Mouse (Mus musculus) colon, adult 2 months (tissue): ENCODE measurements around the gene Rpl35. TPM values are rescaled to one million over a fixed set of nuclear protein-coding genes. Genes with fewer than 3 reads are reported as not detected.

Source experiments
- polyA plus RNA-seq: library from polyadenylated mRNA; depleted of rRNA; stranded (reverse); fragments of >200 nt; gene quantifications from 2 replicates; pipeline ENCODE4 v1.2.3, GENCODE M21; 2012; rRNA removed

Gene Rpl35
- 118 and 188 TPM in 2 replicates for polyA plus RNA-seq

GRCm38 (mm10) chr2:39005574-39006079 is at the start of gene Rpl35:
TSS of gene Rpl35 (minus strand) at chr2:39005624.

GRCm38 (mm10) chr2:39004880-39005435 is 466 bp downstream of the Rpl35 start, which contains the start of gene Arpc5l:
TSS of gene Arpc5l (plus strand) at chr2:39005348.

GRCm38 (mm10) chr2:38997386-38998374 is 7.7 kb downstream of the Rpl35 start, which contains the start of gene Wdr38:
TSS of gene Wdr38 (plus strand) at chr2:38997476.

Other genes with a start within 250 kb of the Rpl35 start
- 2.8 and 5.4 TPM in 2 replicates for gene Nr6a1, start 77.9 kb downstream of the Rpl35 start, polyA plus RNA-seq
- 1.9 and 2.0 TPM in 2 replicates for gene Olfml2a, start 73.6 kb downstream of the Rpl35 start, polyA plus RNA-seq
- gene Wdr38, start 8.1 kb downstream of the Rpl35 start, polyA plus RNA-seq, result 0.24 and 0.57 TPM in 2 replicates
- gene Arpc5l, start 276 bp downstream of the Rpl35 start, polyA plus RNA-seq, result 37.8 and 42.9 TPM in 2 replicates
- 8.1 and 9.6 TPM in 2 replicates for gene Golga1, start 59.9 kb upstream of the Rpl35 start, polyA plus RNA-seq
- 0.19 and 0.34 TPM in 2 replicates for gene Scai, start 185.1 kb upstream of the Rpl35 start, polyA plus RNA-seq
- gene Ppp6c, start 220.8 kb upstream of the Rpl35 start, polyA plus RNA-seq, result 10.7 and 13.3 TPM in 2 replicates